ENCODE assay signal across 37 mouse cellular contexts in genomic region chr8:4133798-4134197, GRCm38 (mm10). TPM values are rescaled to one million over a fixed set of nuclear protein-coding genes. Genes with fewer than 3 reads are reported as not detected.
"Had no signal": no experiment of that assay in that cellular context is flagged by ENCODE, and none has a peak within 500 bp of the region (broad histone marks: within the 10 kb centered on the region; RNA-seq: fewer than 3 reads in every experiment).

TSS of gene Cd209g (plus strand) at chr8:4134098.

- DNase-seq: heart, postnatal 10 days; heart, postnatal 14 days; heart, postnatal 36 days; heart, postnatal 4 days; kidney, adult 11 months; kidney, adult 18-20 months; kidney, adult 2 months; kidney, adult 8-10 months; kidney, adult 9 months; kidney, postnatal 10 days; kidney, postnatal 14 days; kidney, postnatal 25 days; kidney, postnatal 36 days; kidney, postnatal 4 days; layer of hippocampus, adult 9-11 months; layer of hippocampus, postnatal 36 days had no signal

RNA-seq across cellular contexts. Expression of gene Cd209g, which starts in this region (rescaled TPM):
- polyA plus RNA-seq: heart, embryonic 11.5 days; heart, embryonic 12.5 days; heart, embryonic 13.5 days; heart, embryonic 14.5 days; heart, embryonic 15.5 days; heart, embryonic 16.5 days; heart, postnatal 0 days; hindbrain, embryonic 10.5 days; hindbrain, embryonic 11.5 days; hindbrain, embryonic 12.5 days; hindbrain, embryonic 13.5 days; hindbrain, embryonic 14.5 days; hindbrain, embryonic 15.5 days; intestine, embryonic 14.5 days; intestine, embryonic 15.5 days; intestine, embryonic 16.5 days; intestine, postnatal 0 days; kidney, embryonic 14.5 days; kidney, embryonic 15.5 days; kidney, embryonic 16.5 days; kidney, postnatal 0 days had no signal
